In the genomic region with DNA sequence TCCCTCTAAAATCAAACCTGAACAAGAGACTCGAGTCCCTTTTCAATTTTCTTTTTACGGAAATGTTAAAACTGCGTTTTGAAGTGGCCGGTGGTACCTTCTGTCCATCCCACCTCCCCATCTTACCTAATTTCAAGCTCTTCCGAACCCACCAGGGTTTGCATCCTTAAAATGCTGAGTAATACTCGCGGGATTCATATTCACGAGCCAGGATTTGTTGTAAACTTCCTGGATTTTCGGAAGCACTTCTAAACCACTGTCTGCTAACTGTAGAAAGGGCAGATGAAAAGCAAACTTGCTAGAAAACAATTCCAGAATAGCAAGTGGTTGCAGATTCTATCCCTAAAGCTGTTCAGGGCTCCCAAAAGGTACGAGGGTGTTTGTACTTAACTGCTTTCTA, we compare ENCODE assay signal across 8 mouse cellular contexts. TPM values are rescaled to one million over a fixed set of nuclear protein-coding genes. Genes with fewer than 3 reads are reported as not detected.
DNase-seq lines count a peak whose midpoint lies in the region; ATAC-seq and TF ChIP-seq lines count a peak whose summit lies in the region.
"Had no signal": no experiment of that assay in that cellular context is flagged by ENCODE, and none has a peak within 500 bp of the region (broad histone marks: within the 10 kb centered on the region; RNA-seq: fewer than 3 reads in every experiment).

A gene (minus strand): TSS at position 362 of the 400 bp plus-strand sequence.

- no peak within 1 kb of the TSS for H3K27ac ChIP-seq in lung, embryonic 15.5 days
- no peak within 1 kb of the TSS; the same call in 1 of the 2 replicates for H3K27ac ChIP-seq in forebrain, embryonic 14.5 days (ENCODE audit: low read depth, low read length)
- no peak within 1 kb of the TSS for H3K27ac ChIP-seq in limb, embryonic 14.5 days (replicated peaks; ENCODE audit: low read depth, low read length)
- 0 out of 2 replicates have a peak within 1 kb of the TSS, but pooled peaks have one; percentile 57 for H3K27ac ChIP-seq in stomach, embryonic 15.5 days

- WGBS in lung, embryonic 15.5 days = 11% methylated on average over 10 of the region's 10 CpGs
- WGBS in forebrain, embryonic 14.5 days = 11% methylated on average over 10 of the region's 10 CpGs
- 13% methylated on average over 10 of the region's 10 CpGs for WGBS in limb, embryonic 14.5 days
- 12% methylated on average over 10 of the region's 10 CpGs for WGBS in stomach, embryonic 15.5 days

- H3K4me1 ChIP-seq in lung, embryonic 15.5 days = peaks cover 25% of the 10 kb centered on the region
- H3K4me1 ChIP-seq in forebrain, embryonic 14.5 days (ENCODE audit: control insufficient read depth, insufficient read depth, low read length) = peaks cover 28% of the 10 kb centered on the region
- H3K4me1 ChIP-seq in limb, embryonic 14.5 days (ENCODE audit: control insufficient read depth, insufficient read depth, low read length) = peaks cover 11% of the 10 kb centered on the region
- peaks cover 24% of the 10 kb centered on the region for H3K4me1 ChIP-seq in stomach, embryonic 15.5 days

- H3K9ac ChIP-seq in lung, embryonic 15.5 days = no peak within 1 kb of the TSS
- peak within 1 kb of the TSS; percentile 68 for H3K9ac ChIP-seq in forebrain, embryonic 14.5 days (ENCODE audit: low read length)
- 0 out of 2 replicates have a peak within 1 kb of the TSS, but pooled peaks have one; percentile 28 for H3K9ac ChIP-seq in limb, embryonic 14.5 days (ENCODE audit: low read depth, low read length, severe bottlenecking)
- H3K9ac ChIP-seq in stomach, embryonic 15.5 days = no peak within 1 kb of the TSS

- H3K9me3 ChIP-seq in lung, embryonic 15.5 days = no peaks in the 10 kb centered on the region
- H3K9me3 ChIP-seq in forebrain, embryonic 14.5 days (replicated peaks; ENCODE audit: control insufficient read depth, low read length) = no peaks in the 10 kb centered on the region
- H3K9me3 ChIP-seq in limb, embryonic 14.5 days (ENCODE audit: control insufficient read depth, low read length) = no peaks in the 10 kb centered on the region
- no peaks in the 10 kb centered on the region for H3K9me3 ChIP-seq in stomach, embryonic 15.5 days

- ATAC-seq in lung, embryonic 15.5 days (ENCODE audit: borderline replicate concordance, extremely low read depth, low FRiP score, low TSS enrichment) = no peak
- no peak for ATAC-seq in forebrain, embryonic 14.5 days
- ATAC-seq in limb, embryonic 14.5 days (ENCODE audit: low FRiP score, low read depth) = no peak
- no peak for ATAC-seq in stomach, embryonic 15.5 days (ENCODE audit: insufficient read depth, low FRiP score, low read depth)

- no peak for TF ChIP-seq POLR2A in limb, embryonic 14.5 days (IDR thresholded peaks at IDR 0.05; ENCODE audit: borderline replicate concordance, extremely low read depth, insufficient read depth, insufficient read length)

- DNase-seq in lung, postnatal 25 days (ENCODE audit: low spot score) = no peak
- no peak for DNase-seq in forebrain, embryonic 14.5 days (ENCODE audit: low spot score)
- DNase-seq in limb, embryonic 14.5 days (ENCODE audit: low spot score) = no peak
- no peak for DNase-seq in gastrocnemius, postnatal 4 days (ENCODE audit: low spot score in 2 of 2)
- DNase-seq in adrenal gland, postnatal 10 days = no peak

- H3K27me3 ChIP-seq in lung, embryonic 15.5 days = peaks cover 84% of the 10 kb centered on the region
- peaks cover 44% of the 10 kb centered on the region for H3K27me3 ChIP-seq in forebrain, embryonic 14.5 days (replicated peaks; ENCODE audit: control insufficient read depth, insufficient read depth, low read length)
- H3K27me3 ChIP-seq in limb, embryonic 14.5 days (ENCODE audit: control insufficient read depth, insufficient read depth, low read length) = peaks cover 69% of the 10 kb centered on the region
- H3K27me3 ChIP-seq in stomach, embryonic 15.5 days (replicated peaks) = peaks cover 51% of the 10 kb centered on the region

- peak within 1 kb of the TSS; percentile 41 for H3K4me3 ChIP-seq in lung, embryonic 15.5 days
- H3K4me3 ChIP-seq in forebrain, embryonic 14.5 days (ENCODE audit: low read depth, low read length) = peak within 1 kb of the TSS; percentile 44
- H3K4me3 ChIP-seq in limb, embryonic 14.5 days (replicated peaks; ENCODE audit: low read length) = peak within 1 kb of the TSS; percentile 43
- H3K4me3 ChIP-seq in stomach, embryonic 15.5 days (replicated peaks) = peak within 1 kb of the TSS; percentile 50

- peak within 1 kb of the TSS; percentile 80 for H3K4me2 ChIP-seq in lung, embryonic 15.5 days
- peak within 1 kb of the TSS; percentile 91 for H3K4me2 ChIP-seq in forebrain, embryonic 14.5 days (ENCODE audit: low read length)
- H3K4me2 ChIP-seq in limb, embryonic 14.5 days (replicated peaks; ENCODE audit: low read depth, low read length, severe bottlenecking) = peak within 1 kb of the TSS; percentile 97
- H3K4me2 ChIP-seq in stomach, embryonic 15.5 days = peak within 1 kb of the TSS; percentile 97

- no peaks in the 10 kb centered on the region for H3K36me3 ChIP-seq in lung, embryonic 15.5 days
- H3K36me3 ChIP-seq in forebrain, embryonic 14.5 days (ENCODE audit: control insufficient read depth, insufficient read depth, low read length) = no peaks in the 10 kb centered on the region
- H3K36me3 ChIP-seq in limb, embryonic 14.5 days (ENCODE audit: control insufficient read depth, insufficient read depth, low read length) = no peaks in the 10 kb centered on the region
- H3K36me3 ChIP-seq in stomach, embryonic 15.5 days = no peaks in the 10 kb centered on the region

RNA-seq across cellular contexts. Expression of the gene that starts here (rescaled TPM):
- 0.05 and 0.11 TPM in 2 replicates for polyA plus RNA-seq in lung, embryonic 15.5 days (2015; fragmentation: Nextera tagmentation; extraction: Ambion mirVana)
- 0.71 and 1.1 TPM in 2 replicates for polyA plus RNA-seq in forebrain, embryonic 14.5 days (2014; fragmentation: Nextera tagmentation; extraction: Ambion mirVana)
- 0.24 and 0.31 TPM in 2 replicates for polyA plus RNA-seq in limb, embryonic 14.5 days (2012; rRNA removed)
- 0.34 and 1.2 TPM in 2 replicates for polyA plus RNA-seq in limb, embryonic 14.5 days (2014; fragmentation: Nextera tagmentation; extraction: Ambion mirVana)
- polyA plus RNA-seq in stomach, embryonic 15.5 days (2015; fragmentation: Nextera tagmentation; extraction: Ambion mirVana) = 0.90 and 1.1 TPM in 2 replicates
- under 1 TPM; 0.31 to 0.39 TPM for total RNA-seq in gastrocnemius, postnatal 4 days (2021)
- under 1 TPM; 0.12 TPM for total RNA-seq in adrenal gland, postnatal 10 days (2021)
- polyA plus RNA-seq: thymus, postnatal 0 days had no signal

Comparison
In these comparisons a context has a peak if more than half of its experiments do, and no peak if none do; other contexts are left out.
1. H3K9ac ChIP-seq: peak in forebrain, embryonic 14.5 days (single experiment) and limb, embryonic 14.5 days (single experiment); none in lung, embryonic 15.5 days (single experiment) and stomach, embryonic 15.5 days (single experiment).
2. Peak in every context shown above with its lines, with median percentiles within 50 percentile points of each other: H3K4me2 ChIP-seq and H3K4me3 ChIP-seq.